Mouse (Mus musculus) forebrain, postnatal 0 days (tissue): ENCODE results near the gene Mapkapk2. TPM values are rescaled to one million over a fixed set of nuclear protein-coding genes. Genes with fewer than 3 reads are reported as not detected.
"Not testable (repeated sequence)": the region's sequence is repeated elsewhere in the genome, so short reads cannot be mapped to it uniquely, and the experiment has no call there.

Experiments used
- ATAC-seq: fragments of 200-750 bp; cut with Nextera tagmentation; 2 replicates; pipeline ENCODE4 v1.8.0; 2017; ENCODE audit warnings: mild to moderate bottlenecking, moderate library complexity
- DNase-seq: peaks from one replicate; pipeline ENCODE4 v3.0.0-alpha.2; 2015
- H3K27ac ChIP-seq: fragments of 300-500 bp; sonication (generic); 2 replicates; pipeline ENCODE4 v1.5.1; 2014; ENCODE audit warnings: low read depth, mild to moderate bottlenecking, antibody characterized with exemption, low read length, moderate library complexity, mixed read lengths
- H3K27me3 ChIP-seq: fragments of 300-500 bp; sonication (generic); 2 replicates; pipeline ENCODE4 v1.6.1; 2014; ENCODE audit warnings: mild to moderate bottlenecking, low read length, mixed read lengths; ENCODE audit not compliant: insufficient read depth
- H3K36me3 ChIP-seq: fragments of 300-500 bp; sonication (generic); 2 replicates; pipeline ENCODE4 v1.6.1; 2014; ENCODE audit warnings: mild to moderate bottlenecking, moderate library complexity; ENCODE audit not compliant: insufficient read depth
- H3K4me1 ChIP-seq: fragments of 300-500 bp; sonication (generic); 2 replicates; pipeline ENCODE4 v1.6.1; 2014; ENCODE audit warnings: antibody characterized with exemption; ENCODE audit not compliant: insufficient read depth
- H3K4me2 ChIP-seq: fragments of 300-500 bp; sonication (generic); 2 replicates; pipeline ENCODE4 v1.6.1; 2014; ENCODE audit warnings: low read depth, mild to moderate bottlenecking, moderate library complexity
- H3K4me3 ChIP-seq: fragments of 300-500 bp; sonication (generic); 2 replicates; pipeline ENCODE4 v1.5.1; 2014; ENCODE audit warnings: low read depth, low read length, mixed read lengths
- H3K9ac ChIP-seq: fragments of 300-500 bp; sonication (generic); 2 replicates; pipeline ENCODE4 v1.6.1; 2014; ENCODE audit warnings: mild to moderate bottlenecking
- H3K9me3 ChIP-seq: fragments of 300-500 bp; sonication (generic); 2 replicates; pipeline ENCODE4 v1.6.1; 2016; ENCODE audit warnings: low read length
- CTCF ChIP-seq: sonication (generic); IDR thresholded peaks from 2 replicates; pipeline ENCODE4 v1.5.1; 2016; ENCODE audit warnings: antibody characterized with exemption, control low read depth, low read depth
- WGBS: fragments of 180-500 bp; shearing (Covaris S2); extraction: QIAGEN DNeasy Blood & Tissue Kit; methylation state at CpG from one replicate; pipeline ENCODE4 v1.1.7; 2014; 5-methylcytosine and 5-hydroxymethylcytosine counted together
- polyA plus RNA-seq: library from polyadenylated mRNA; unstranded; fragments of >200 nt; fragmentation: Nextera tagmentation; extraction: Ambion mirVana; gene quantifications from 2 replicates; pipeline ENCODE4 v1.2.1, GENCODE M21; 2015
- total RNA-seq: library from RNA; depleted of rRNA; stranded (reverse); fragments of >200 nt; gene quantifications from 2 replicates; pipeline ENCODE4 v1.2.3, GENCODE M21; 2014; rRNA removed

Mapkapk2 gene
- 47.9 and 57.3 TPM in 2 replicates for total RNA-seq
- polyA plus RNA-seq, result 18.0 and 18.3 TPM in 2 replicates

DNA sequence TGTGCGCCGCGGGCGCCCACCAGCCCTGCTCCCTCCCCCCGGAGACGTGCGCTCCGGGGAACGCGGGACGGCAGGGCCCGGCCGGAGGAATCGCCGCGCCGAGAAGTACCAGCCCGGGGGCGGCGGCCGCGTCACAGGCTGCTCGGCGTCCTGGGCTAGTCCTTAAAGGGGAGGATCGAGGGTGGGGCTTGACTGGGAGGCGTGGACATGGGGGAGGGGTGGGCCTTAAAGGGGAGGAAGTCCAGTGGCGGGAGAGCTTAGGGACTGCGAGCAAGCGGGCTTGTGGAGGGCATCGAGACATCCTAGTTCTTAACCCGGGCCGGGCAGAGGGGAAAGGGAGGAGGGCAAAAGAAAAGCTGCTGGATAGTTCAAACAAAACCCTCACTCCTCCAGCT, at the start of gene Mapkapk2:
TSS of gene Mapkapk2 (minus strand) at position 127 of the 395 bp plus-strand sequence.
- WGBS, result 1% methylated on average over 24 of the region's 32 CpGs
- Histone ChIP-seq H3K4me3 (peak within 1 kb of the TSS; percentile 94), H3K4me2 (peak within 1 kb of the TSS; percentile 78), H3K9ac (peak within 1 kb of the TSS; percentile 62), H3K9me3 (no peaks in the 10 kb centered on the region), H3K27me3 (no peaks in the 10 kb centered on the region), H3K27ac (peak within 1 kb of the TSS; percentile 76), H3K4me1 (peaks cover 15% of the 10 kb centered on the region; the same call in 1 of the 2 replicates), H3K36me3 (no peaks in the 10 kb centered on the region)
- ATAC-seq, result peak; percentile 95
- peak; percentile 91 for DNase-seq
- TF ChIP-seq CTCF, result no peak

DNA sequence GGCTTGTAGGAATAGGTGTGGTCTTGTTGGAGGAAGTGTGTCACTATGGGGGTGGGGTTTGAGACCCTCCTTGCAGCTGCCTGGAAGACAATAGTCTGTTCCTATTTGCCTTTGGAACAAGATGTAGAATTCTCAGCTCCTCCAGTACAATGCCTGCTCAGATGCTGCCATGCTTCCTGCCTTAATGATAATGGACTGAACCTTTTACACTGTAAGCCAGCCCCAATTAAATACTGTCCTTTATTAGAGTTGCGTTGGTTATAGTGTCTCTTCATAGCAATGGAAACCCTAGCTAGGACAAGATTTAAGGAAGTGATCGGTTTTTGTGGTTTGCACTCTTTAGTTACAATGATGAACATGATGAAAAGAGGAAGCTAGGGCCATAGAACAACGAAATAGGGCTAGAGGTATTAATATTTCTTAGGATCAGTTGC, 48.6 kb upstream of the Mapkapk2 start:
- no peak for ATAC-seq

DNA sequence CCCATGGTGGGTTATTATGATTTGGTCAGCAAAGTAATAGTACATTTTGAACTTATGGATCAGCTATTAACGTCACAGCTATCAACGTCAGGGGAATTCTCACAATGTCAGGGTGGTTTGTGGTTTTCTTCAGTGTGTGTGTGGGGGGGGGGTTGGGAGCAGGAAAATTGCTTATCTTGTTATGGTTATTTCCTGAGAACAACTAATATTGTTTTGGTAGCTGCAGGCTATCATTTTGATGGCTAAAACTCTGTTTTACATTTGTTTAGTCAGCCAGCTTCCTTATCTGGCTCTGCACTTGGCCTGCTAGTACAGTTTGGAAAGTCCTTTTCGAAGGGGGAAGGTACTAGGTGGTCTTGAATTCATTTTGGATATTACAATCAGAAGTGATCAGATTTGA, 47.6 kb upstream of the Mapkapk2 start:
- ATAC-seq, H3K9me3 ChIP-seq, H3K4me3 ChIP-seq, DNase-seq, H3K27me3 ChIP-seq, H3K9ac ChIP-seq, H3K36me3 ChIP-seq, H3K27ac ChIP-seq, H3K4me1 ChIP-seq, H3K4me2 ChIP-seq: not testable (repeated sequence)
- 87% methylated on average over 3 of the region's 3 CpGs for WGBS

More for the DNA sequence above, 48.6 kb upstream of the Mapkapk2 start:
- Histone ChIP-seq H3K4me3 (no peak overlapping the region), H3K27ac (no peak overlapping the region), H3K27me3 (no peaks in the 10 kb centered on the region), H3K9me3 (no peaks in the 10 kb centered on the region), H3K9ac (no peak overlapping the region), H3K36me3 (no peaks in the 10 kb centered on the region), H3K4me1 (no peaks in the 10 kb centered on the region), H3K4me2 (no peak overlapping the region)
- DNase-seq, result no peak
- 74% methylated on average over 3 of the region's 3 CpGs for whole genome bisulfite sequencing
- no peak for TF ChIP-seq CTCF

DNA sequence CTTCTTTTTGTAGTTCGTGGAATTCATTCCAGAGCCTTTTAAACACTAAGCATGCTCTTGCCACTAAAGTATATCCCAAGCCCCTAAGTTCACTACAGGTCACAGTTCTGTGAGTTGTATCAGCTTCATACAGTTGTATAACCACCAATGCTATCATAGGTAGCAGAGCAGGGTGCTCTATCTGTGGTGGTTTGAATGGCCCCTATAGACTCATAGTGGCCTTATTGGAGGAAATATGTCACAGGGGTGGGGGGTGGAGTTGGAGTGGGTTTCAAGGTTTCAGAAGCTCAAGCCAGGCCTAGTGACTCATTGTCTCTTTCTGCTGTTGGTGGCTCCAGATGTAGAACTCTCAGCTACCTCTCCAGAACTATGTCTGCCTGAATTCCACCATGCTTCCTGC, 44.8 kb upstream of the Mapkapk2 start:
- Histone ChIP-seq H3K9ac (no peak overlapping the region), H3K27me3 (no peaks in the 10 kb centered on the region), H3K4me2 (no peak overlapping the region), H3K4me3 (no peak overlapping the region), H3K27ac (no peak overlapping the region), H3K4me1 (peaks cover 6% of the 10 kb centered on the region; the same call in 1 of the 2 replicates), H3K36me3 (no peaks in the 10 kb centered on the region), H3K9me3 (no peaks in the 10 kb centered on the region)
- no peak for TF ChIP-seq CTCF
- no peak for DNase-seq
- WGBS, result 84% methylated on average over 1 of the region's 1 CpGs
- no peak for ATAC-seq

DNA sequence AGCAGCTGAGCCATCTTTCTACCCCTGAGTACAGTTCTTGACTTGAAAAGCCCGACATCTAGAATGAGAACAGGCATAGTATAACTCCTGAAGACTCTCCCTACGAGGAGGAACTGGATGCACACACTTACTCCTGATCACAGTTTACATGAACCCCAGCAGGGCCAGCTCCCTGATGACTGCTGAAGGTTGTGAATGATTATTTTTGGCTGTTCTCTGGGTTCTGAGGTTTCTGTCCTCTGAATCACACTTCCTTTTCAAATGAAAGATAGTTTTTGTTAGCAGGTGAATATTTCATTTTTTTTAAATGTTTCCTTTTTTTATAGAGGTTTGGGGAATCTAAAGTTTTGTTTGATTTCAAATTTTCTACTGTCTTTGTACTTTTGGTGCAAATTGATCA, 43.8 kb upstream of the Mapkapk2 start:
- H3K4me3 ChIP-seq, result no peak overlapping the region
- H3K27me3 ChIP-seq, result no peaks in the 10 kb centered on the region
- H3K9me3 ChIP-seq, result no peaks in the 10 kb centered on the region
- no peak overlapping the region for H3K27ac ChIP-seq
- DNase-seq (no peak), ATAC-seq (no peak)
- peaks cover 6% of the 10 kb centered on the region; the same call in 1 of the 2 replicates for H3K4me1 ChIP-seq
- no peak overlapping the region for H3K4me2 ChIP-seq
- H3K36me3 ChIP-seq, result no peaks in the 10 kb centered on the region
- no peak overlapping the region for H3K9ac ChIP-seq
- no peak for TF ChIP-seq CTCF
- WGBS, result 67% methylated on average over 2 of the region's 2 CpGs

DNA sequence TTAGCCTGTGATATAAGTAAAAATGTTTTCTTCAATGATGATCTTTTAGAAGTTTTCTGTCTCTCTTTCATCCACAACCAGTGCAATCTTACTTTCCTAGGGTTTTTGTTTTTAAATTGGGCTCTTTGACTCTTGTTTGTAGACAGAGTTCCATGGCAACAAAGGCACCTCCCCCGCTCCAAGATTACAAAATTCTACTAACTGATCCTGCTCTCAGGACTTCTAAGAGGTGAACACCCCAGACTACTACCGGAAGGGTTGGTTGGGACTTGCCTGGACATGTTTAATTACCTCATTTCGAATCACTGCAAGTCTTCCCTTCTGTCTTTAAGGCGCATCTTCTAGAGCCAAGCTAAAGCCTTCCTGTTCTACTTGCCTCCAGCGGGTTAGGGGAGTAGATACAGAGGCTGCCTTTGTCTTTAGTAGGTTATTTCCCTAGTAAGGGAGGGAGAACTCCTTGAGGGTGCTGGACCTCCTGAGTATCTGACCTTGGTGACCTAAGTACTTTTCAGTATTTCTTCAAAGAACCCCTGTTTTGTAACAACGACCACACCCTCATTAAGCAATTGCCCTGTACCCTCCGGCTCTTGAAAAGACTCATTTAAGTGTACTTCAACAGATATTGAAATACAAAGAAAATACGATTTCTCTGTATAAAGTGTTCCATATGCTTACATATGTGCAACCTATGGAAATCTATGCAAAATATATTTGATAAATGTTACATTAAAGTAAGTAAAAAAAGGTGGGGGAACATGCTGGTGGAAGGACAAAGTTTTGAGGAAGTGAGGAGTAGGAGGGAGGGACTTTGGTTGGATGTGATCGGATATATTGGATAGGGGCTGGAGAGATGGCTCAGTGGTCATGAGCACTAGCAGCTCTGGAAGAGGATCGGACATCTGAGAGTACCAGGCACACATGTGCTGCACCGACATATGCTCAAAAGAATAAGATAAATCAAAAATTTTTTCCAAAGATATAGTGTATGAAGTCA, 41.8 kb upstream of the Mapkapk2 start:
- Histone ChIP-seq H3K36me3 (no peaks in the 10 kb centered on the region; the same call in 1 of the 2 replicates), H3K9me3 (no peaks in the 10 kb centered on the region), H3K27ac (no peak overlapping the region), H3K27me3 (no peaks in the 10 kb centered on the region), H3K4me1 (peaks cover 6% of the 10 kb centered on the region; the same call in 1 of the 2 replicates), H3K4me3 (peak overlapping the region; percentile 87), H3K9ac (peak overlapping the region; percentile 79; the same call in 1 of the 2 replicates), H3K4me2 (peak overlapping the region; percentile 73)
- ATAC-seq, result no peak
- no peak for DNase-seq
- WGBS, result 70% methylated on average over 11 of the region's 11 CpGs
- TF ChIP-seq CTCF, result no peak
